Mouse (Mus musculus) heart, adult 2 months (tissue): ENCODE measurements at regions not wholly inside any gene's neighbourhood (a gene's known extent, or its start where the extent isn't known, plus 50 kb on each side); places are given as distances from the start of the nearest gene placed in this dataset.

ENCODE experiments used
- DNase-seq, 2 experiments: peaks; one replicate each; pipeline ENCODE4 v3.0.0; 2021
- H3K27ac ChIP-seq: fragments of 200-600 bp; 2 replicates; pipeline ENCODE4 v1.8.1; 2022
- H3K27me3 ChIP-seq: fragments of 200-500 bp; 2 replicates; pipeline ENCODE4 v1.6.1; 2012; ENCODE audit warnings: mild to moderate bottlenecking, low read length, inconsistent platforms, mixed read lengths; ENCODE audit not compliant: control insufficient read depth, insufficient read depth
- H3K36me3 ChIP-seq: fragments of 200-500 bp; 2 replicates; pipeline ENCODE4 v1.6.1; 2012; ENCODE audit warnings: low read length, inconsistent platforms; ENCODE audit not compliant: control insufficient read depth, insufficient read depth
- H3K4me1 ChIP-seq: fragments of 200-500 bp; 2 replicates; pipeline ENCODE4 v1.6.1; 2011; ENCODE audit warnings: low read length; ENCODE audit not compliant: control insufficient read depth, insufficient read depth
- H3K4me3 ChIP-seq: fragments of 200-600 bp; 2 replicates; pipeline ENCODE4 v1.8.1; 2022
- H3K79me2 ChIP-seq: fragments of 200-500 bp; replicated peaks from 2 replicates; pipeline ENCODE4 v1.6.1; 2012; ENCODE audit warnings: mild to moderate bottlenecking, inconsistent platforms, low read length, moderate library complexity, mixed read lengths; ENCODE audit not compliant: control insufficient read depth, insufficient read depth
- H3K9ac ChIP-seq: fragments of 200-500 bp; 2 replicates; pipeline ENCODE4 v1.6.1; 2012; ENCODE audit warnings: low read depth, mild to moderate bottlenecking, control low read depth, inconsistent platforms, low read length, mixed read lengths
- CTCF ChIP-seq: fragments of 200-600 bp; IDR thresholded peaks from 2 replicates; pipeline ENCODE4 v1.8.1; 2022; ENCODE audit warnings: antibody characterized with exemption, mild to moderate bottlenecking, moderate library complexity
- EP300 ChIP-seq: fragments of 200-500 bp; IDR thresholded peaks from 2 replicates; pipeline ENCODE4 v1.6.1; 2011; ENCODE audit warnings: low read depth, low read length, control low read depth; ENCODE audit not compliant: insufficient read depth
- POLR2A ChIP-seq: fragments of 200-500 bp; IDR thresholded peaks from 2 replicates; pipeline ENCODE4 v1.6.1; 2011; ENCODE audit warnings: mild to moderate bottlenecking, low read depth, low read length, control low read depth; ENCODE audit not compliant: insufficient read depth
- WGBS: fragments of 180-500 bp; shearing (Covaris S2); methylation state at CpG from one replicate; pipeline ENCODE4 v1.1.7; 2018; 5-methylcytosine and 5-hydroxymethylcytosine counted together
- intact Hi-C: fragments of 180-260 bp; cut with DNase I; formaldehyde crosslinking; loops from one replicate; pipeline ENCODE4 v1.15.1; 2025

DNA sequence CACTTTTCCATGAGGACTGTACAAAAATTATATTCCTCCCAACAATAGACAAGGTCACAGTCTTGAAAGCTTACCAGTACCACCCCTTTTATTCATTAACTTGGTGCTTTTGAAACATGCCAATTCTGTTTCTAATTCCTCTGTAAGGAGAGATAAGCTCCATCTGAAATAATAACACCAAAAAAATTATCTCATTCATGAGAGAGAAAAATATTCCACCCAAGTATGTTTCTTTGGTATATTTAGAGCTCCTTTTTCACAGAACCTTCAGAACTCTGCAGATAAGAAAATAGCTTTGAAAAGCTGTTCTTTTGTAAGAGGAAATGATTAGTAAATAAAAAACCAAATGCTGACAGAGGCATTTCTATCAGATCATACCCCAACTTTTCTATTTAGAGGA, 424.5 kb upstream of the Htr2c start:
- Histone ChIP-seq H3K9ac (no peak overlapping the region), H3K36me3 (no peaks in the 10 kb centered on the region), H3K27ac (no peak overlapping the region), H3K79me2 (no peaks in the 10 kb centered on the region), H3K4me3 (no peak overlapping the region), H3K27me3 (no peaks in the 10 kb centered on the region), H3K4me1 (no peaks in the 10 kb centered on the region)
- intact Hi-C loops = no loop called here
- TF ChIP-seq EP300 (no peak), CTCF (no peak)
- DNase-seq = no peak

DNA sequence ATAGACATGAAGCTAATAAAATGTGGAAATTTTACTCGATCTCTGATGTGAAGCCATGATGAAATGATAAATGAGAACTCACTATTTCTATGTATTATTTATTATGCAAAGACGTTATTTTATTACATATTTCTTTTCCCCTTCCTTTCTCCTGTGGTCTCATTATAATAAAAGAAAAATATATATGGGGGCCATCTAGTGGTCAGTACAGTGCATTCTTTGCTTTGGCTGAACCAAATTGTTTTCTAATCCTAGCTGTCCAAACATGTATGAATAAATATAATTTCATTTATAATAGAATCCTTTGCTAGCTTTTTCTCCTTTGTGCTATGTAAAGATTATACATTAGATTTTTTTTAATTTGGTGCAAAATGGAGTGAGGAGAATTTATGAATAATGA, 403.7 kb upstream of the Htr2c start:
- Histone ChIP-seq H3K9ac (no peak overlapping the region), H3K4me1 (no peaks in the 10 kb centered on the region), H3K79me2 (no peaks in the 10 kb centered on the region), H3K27me3 (no peaks in the 10 kb centered on the region), H3K36me3 (no peaks in the 10 kb centered on the region), H3K4me3 (no peak overlapping the region), H3K27ac (no peak overlapping the region)
- intact Hi-C loops = no loop called here
- 47% methylated on average over 2 of the region's 2 CpGs for WGBS
- TF ChIP-seq POLR2A = no peak
- 0 out of 2 replicates have a peak, but pooled peaks have one; percentile 9 for TF ChIP-seq CTCF
- DNase-seq = no peak
